Mouse (Mus musculus) neural tube, embryonic 11.5 days (tissue): ENCODE results near the gene Palmd. TPM values are rescaled to one million over a fixed set of nuclear protein-coding genes. Genes with fewer than 3 reads are reported as not detected.

ENCODE experiments used
- polyA plus RNA-seq: library from polyadenylated mRNA; unstranded; fragments of >200 nt; fragmentation: Nextera tagmentation; extraction: Ambion mirVana; gene quantifications from 2 replicates; pipeline ENCODE4 v1.2.1, GENCODE M21; 2014

The Palmd gene
- polyA plus RNA-seq, 1 experiment from 2014 or later: 8.3 TPM

Other genes with a start within 250 kb of the Palmd start
- gene Agl, start 160.8 kb downstream of the Palmd start, polyA plus RNA-seq: 17.0 and 18.2 TPM in 2 replicates
- 6.6 and 6.9 TPM in 2 replicates for gene Frrs1, start 109.5 kb downstream of the Palmd start, polyA plus RNA-seq
- not detected in 2 replicates for gene 4930455H04Rik, start 720 bp downstream of the Palmd start, polyA plus RNA-seq